Mouse (Mus musculus) kidney, adult 2 months (tissue): ENCODE data around the gene Lrrc52. TPM values are rescaled to one million over a fixed set of nuclear protein-coding genes. Genes with fewer than 3 reads are reported as not detected.
A peak's percentile ranks its signal among the peaks of the same experiment; 100 is the strongest.

Experiments
- DNase-seq: peaks from one replicate; pipeline ENCODE4 v3.0.0; 2021
- H3K27ac ChIP-seq: fragments of 200-500 bp; 2 replicates; pipeline ENCODE4 v1.5.1; 2012; ENCODE audit warnings: low read depth, low read length, control low read depth, inconsistent platforms; ENCODE audit not compliant: insufficient read depth
- H3K27me3 ChIP-seq: fragments of 200-500 bp; replicated peaks from 2 replicates; pipeline ENCODE4 v1.6.1; 2012; ENCODE audit warnings: mild to moderate bottlenecking, moderate library complexity, low read length, inconsistent platforms; ENCODE audit not compliant: control insufficient read depth, insufficient read depth
- H3K36me3 ChIP-seq: fragments of 200-500 bp; 2 replicates; pipeline ENCODE4 v1.6.1; 2012; ENCODE audit warnings: mild to moderate bottlenecking, moderate library complexity, low read length, inconsistent platforms; ENCODE audit not compliant: control insufficient read depth, insufficient read depth
- H3K4me1 ChIP-seq: fragments of 200-500 bp; 2 replicates; pipeline ENCODE4 v1.6.1; 2011; ENCODE audit warnings: low read length; ENCODE audit not compliant: control insufficient read depth, insufficient read depth
- H3K4me3 ChIP-seq: fragments of 200-500 bp; 2 replicates; pipeline ENCODE4 v1.5.1; 2011; ENCODE audit warnings: mild to moderate bottlenecking, low read depth, low read length, control low read depth; ENCODE audit not compliant: insufficient read depth
- CTCF ChIP-seq: fragments of 200-500 bp; conservative IDR thresholded peaks from 2 replicates; pipeline ENCODE4 v1.5.1; 2011; ENCODE audit warnings: low read depth, mild to moderate bottlenecking, control low read depth, low read length, moderate library complexity, mixed read lengths; ENCODE audit not compliant: insufficient read depth, insufficient read length
- POLR2A ChIP-seq: fragments of 200-500 bp; IDR thresholded peaks from one replicate; pipeline ENCODE4 v1.6.1; 2011; ENCODE audit warnings: low read depth, low read length, control low read depth
- WGBS: fragments of 180-500 bp; shearing (Covaris S2); methylation state at CpG from one replicate; pipeline ENCODE4 v1.1.7; 2018; 5-methylcytosine and 5-hydroxymethylcytosine counted together
- polyA plus RNA-seq: library from polyadenylated mRNA; depleted of rRNA; stranded (reverse); fragments of >200 nt; gene quantifications from 2 replicates; pipeline ENCODE4 v1.2.3, GENCODE M21; 2012

The Lrrc52 gene
- polyA plus RNA-seq, 1 experiment: 3.0 TPM

DNA sequence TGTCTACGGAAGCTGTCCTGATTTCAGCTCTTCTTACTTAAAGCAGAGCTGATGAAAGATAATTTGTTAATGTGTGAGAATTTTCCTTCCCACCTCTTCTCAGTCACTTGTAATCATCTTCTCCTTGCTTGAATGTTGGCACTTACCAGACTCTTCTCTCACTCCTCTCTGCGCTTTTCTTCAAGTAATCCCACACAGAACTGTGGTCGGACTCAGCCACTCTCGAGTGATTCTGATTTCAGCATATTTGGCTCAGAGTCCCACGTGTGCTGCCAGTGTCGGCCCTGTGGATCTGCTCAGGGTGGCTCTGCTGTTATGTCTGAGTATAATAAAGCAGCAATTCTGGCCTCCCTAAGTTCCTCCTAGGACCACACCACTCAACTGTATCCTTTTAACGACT, 29.5 kb downstream of the Lrrc52 start:
- Histone ChIP-seq H3K4me3 (no peak overlapping the region), H3K36me3 (no peaks in the 10 kb centered on the region), H3K4me1 (no peaks in the 10 kb centered on the region), H3K27me3 (no peaks in the 10 kb centered on the region), H3K27ac (no peak overlapping the region)
- no peak for DNase-seq
- no peak for TF ChIP-seq POLR2A
- no peak for TF ChIP-seq CTCF
- WGBS: 73% methylated on average over 7 of the region's 7 CpGs

- Histone ChIP-seq H3K27me3 (no peaks in the 10 kb centered on the region), H3K36me3 (no peaks in the 10 kb centered on the region), H3K4me3 (no peak overlapping the region), H3K27ac (no peak overlapping the region), H3K4me1 (no peaks in the 10 kb centered on the region)
- TF ChIP-seq POLR2A (no peak), CTCF (no peak)
- 81% methylated on average over 7 of the region's 7 CpGs for WGBS
- no peak for DNase-seq
Observed at GRCm38 (mm10) chr1:167436186-167436975, 30.2 kb downstream of the Lrrc52 start.

GRCm38 (mm10) chr1:167434931-167435330, 31.6 kb downstream of the Lrrc52 start:
- no peak for TF ChIP-seq POLR2A
- TF ChIP-seq CTCF: no peak
- WGBS: 87% methylated on average over 4 of the region's 4 CpGs
- no peak for DNase-seq
- Histone ChIP-seq H3K4me1 (no peaks in the 10 kb centered on the region), H3K27me3 (no peaks in the 10 kb centered on the region), H3K36me3 (no peaks in the 10 kb centered on the region), H3K4me3 (no peak overlapping the region), H3K27ac (no peak overlapping the region)

DNA sequence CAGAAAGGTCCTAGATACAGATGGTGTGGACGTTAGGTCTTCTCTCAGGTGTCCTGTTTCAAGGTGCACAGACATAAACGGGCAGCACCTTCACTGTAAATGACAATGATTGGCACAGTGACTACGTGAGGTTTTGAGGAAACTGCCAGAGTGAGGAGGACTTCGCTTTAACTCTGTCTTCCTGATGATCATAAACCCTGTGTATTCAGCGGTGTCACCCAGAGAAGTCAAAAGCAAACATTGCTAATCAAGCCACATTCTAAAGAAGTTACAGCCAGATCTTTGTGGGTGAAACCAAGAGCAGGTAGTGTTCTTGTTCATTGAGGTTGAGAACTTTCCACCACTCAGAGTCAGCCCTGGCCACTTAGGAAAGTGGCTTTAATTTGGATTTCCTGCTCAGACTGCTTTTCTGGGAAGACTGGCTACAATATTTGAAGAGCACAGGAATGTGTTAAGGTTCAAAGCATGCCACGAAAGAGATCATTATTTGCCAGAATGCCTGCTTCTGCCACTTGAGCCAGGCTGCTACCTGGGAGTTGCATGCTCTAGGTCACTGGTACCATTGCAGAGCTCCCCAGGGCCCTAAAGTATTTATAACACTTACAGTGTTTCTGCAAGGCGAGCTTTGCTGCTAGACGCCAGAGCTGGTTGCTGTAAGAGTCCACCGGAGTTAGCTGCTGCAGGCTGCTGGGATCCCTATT, 35.5 kb downstream of the Lrrc52 start:
- Histone ChIP-seq H3K4me1 (no peaks in the 10 kb centered on the region), H3K4me3 (no peak overlapping the region), H3K36me3 (no peaks in the 10 kb centered on the region), H3K27ac (no peak overlapping the region), H3K27me3 (no peaks in the 10 kb centered on the region)
- DNase-seq: no peak
- 51% methylated on average over 9 of the region's 9 CpGs for WGBS
- no peak for TF ChIP-seq POLR2A
- TF ChIP-seq CTCF: no peak

- H3K27me3 ChIP-seq: no peaks in the 10 kb centered on the region
- no peaks in the 10 kb centered on the region for H3K36me3 ChIP-seq
- TF ChIP-seq CTCF: no peak
- TF ChIP-seq POLR2A: no peak
- WGBS: 83% methylated on average over 7 of the region's 7 CpGs
- no peak for DNase-seq
- H3K27ac ChIP-seq: no peak overlapping the region
- H3K4me3 ChIP-seq: no peak overlapping the region
- no peaks in the 10 kb centered on the region for H3K4me1 ChIP-seq
Observed at GRCm38 (mm10) chr1:167426681-167427080, 39.9 kb downstream of the Lrrc52 start.

GRCm38 (mm10) chr1:167425572-167425971, 41.0 kb downstream of the Lrrc52 start:
- Histone ChIP-seq H3K4me3 (no peak overlapping the region), H3K27ac (no peak overlapping the region), H3K4me1 (no peaks in the 10 kb centered on the region), H3K36me3 (no peaks in the 10 kb centered on the region), H3K27me3 (no peaks in the 10 kb centered on the region)
- no peak for DNase-seq
- TF ChIP-seq CTCF (no peak), POLR2A (no peak)
- WGBS: 85% methylated on average over 5 of the region's 5 CpGs

- WGBS: 69% methylated on average over 11 of the region's 11 CpGs
- Histone ChIP-seq H3K4me3 (no peak overlapping the region), H3K27me3 (no peaks in the 10 kb centered on the region), H3K4me1 (no peaks in the 10 kb centered on the region), H3K36me3 (no peaks in the 10 kb centered on the region), H3K27ac (no peak overlapping the region)
- TF ChIP-seq CTCF: no peak
- TF ChIP-seq POLR2A: no peak
- DNase-seq: peak; percentile 45
Observed at GRCm38 (mm10) chr1:167422501-167423240, 43.9 kb downstream of the Lrrc52 start.
